Mouse (Mus musculus) liver, adult (tissue): ENCODE measurements around the gene 1700022I11Rik.

ENCODE experiments used
- GATA4 ChIP-seq: IDR thresholded peaks from 2 replicates; pipeline ENCODE4 v1.6.1; 2014; ENCODE audit warnings: mild to moderate bottlenecking, low read length; ENCODE audit not compliant: insufficient replicate concordance

1700022I11Rik gene

DNA sequence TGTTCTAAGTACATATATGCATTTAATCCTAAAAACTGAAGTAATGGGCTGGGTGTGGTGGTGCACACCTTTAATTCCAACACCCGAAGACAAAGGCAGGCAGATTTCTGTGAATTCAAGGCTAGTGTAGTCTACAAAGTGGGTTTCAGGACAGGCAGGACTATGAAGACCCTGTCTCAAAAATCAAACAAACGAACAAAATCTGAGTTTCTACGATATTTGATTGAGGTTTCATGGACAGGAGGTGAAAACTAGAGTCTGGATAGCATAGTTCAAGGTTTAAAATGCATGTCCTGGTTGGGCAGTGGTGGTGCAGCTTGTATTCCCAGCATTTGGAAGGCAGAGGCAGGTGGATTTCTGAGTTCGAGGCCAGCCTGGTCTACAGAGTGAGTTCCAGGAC lies at the start of gene 1700022I11Rik:
Gene 1700022I11Rik, plus strand, starts transcription at position 301 of the 400 bp plus-strand sequence.
- no peak for TF ChIP-seq GATA4

DNA sequence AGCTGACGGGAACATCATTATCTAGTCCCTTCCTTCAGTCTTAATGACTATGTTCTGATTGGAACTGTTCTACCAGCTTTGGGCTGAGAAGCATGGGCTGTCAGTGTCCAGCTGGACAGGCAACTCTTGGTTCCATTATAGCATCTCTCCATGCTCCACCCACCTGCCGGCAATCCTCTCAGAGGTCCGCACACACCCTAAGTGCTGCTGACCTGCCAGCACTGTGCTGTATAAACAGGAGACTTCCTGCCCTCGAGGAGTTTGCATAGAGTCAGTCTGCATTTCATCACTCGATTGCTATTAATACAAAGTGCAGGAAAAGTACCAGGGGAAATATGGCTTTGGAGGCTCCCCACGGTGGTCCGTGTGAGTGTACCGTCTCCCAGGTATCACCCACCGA lies 48.7 kb upstream of the 1700022I11Rik start:
- no peak for TF ChIP-seq GATA4

DNA sequence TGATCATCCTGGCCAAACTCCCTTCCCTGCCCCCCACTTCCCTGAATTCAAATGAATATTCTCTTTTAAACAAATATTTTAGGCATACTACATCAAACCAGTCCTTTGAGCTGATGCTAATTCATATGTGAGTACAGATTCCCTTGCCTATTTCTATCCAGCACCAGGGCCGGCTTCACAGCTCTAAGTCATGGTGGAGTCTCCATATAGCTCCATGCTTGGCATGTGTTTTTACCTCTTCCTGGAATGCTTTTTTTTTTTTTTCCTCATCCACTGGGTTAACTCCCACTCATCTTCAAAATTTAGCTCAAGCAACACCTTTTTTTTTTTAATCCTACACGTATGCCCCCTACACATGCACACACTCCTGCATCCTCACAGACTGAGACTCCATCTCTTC lies 47.9 kb upstream of the 1700022I11Rik start:
- TF ChIP-seq GATA4: no peak

DNA sequence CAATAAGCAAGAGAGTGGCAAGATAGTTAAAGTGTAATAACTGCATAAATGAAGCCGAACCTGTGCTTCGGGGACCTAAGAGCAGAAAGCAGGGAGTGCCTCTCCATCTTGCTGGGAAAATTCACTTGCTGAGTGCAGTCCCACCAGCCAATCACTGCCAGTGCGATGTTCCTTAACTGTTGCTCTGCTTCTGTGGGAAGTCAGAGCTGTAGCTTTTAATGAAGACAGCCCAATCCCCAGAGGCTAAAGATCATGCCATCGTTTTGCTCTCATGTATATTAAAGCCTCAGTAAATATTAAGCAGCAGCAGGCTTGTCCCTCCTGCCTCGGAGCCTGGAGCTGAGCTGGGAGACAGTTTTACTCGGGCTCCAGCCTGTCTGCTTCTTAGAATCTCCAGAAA lies 47.3 kb upstream of the 1700022I11Rik start:
- no peak for TF ChIP-seq GATA4

DNA sequence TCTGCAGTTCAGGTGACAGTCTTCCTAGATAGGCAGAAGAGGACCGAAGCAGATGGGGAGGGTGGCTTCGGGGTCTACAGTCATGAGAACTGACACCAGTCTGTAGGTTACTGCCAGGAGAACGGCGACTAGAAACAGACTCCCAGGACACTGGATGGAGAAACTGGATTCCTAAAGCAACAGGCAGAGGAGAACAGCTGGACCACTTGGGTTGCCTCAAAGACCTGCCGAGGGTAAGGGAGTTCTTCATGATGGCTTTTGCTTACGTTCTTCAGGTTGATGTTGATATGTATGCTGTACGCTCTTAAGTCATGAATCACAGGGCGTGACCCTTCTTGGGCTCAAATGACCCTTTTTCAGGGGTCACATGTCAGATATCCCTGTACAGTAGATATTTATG lies 46.9 kb upstream of the 1700022I11Rik start:
- no peak for TF ChIP-seq GATA4

DNA sequence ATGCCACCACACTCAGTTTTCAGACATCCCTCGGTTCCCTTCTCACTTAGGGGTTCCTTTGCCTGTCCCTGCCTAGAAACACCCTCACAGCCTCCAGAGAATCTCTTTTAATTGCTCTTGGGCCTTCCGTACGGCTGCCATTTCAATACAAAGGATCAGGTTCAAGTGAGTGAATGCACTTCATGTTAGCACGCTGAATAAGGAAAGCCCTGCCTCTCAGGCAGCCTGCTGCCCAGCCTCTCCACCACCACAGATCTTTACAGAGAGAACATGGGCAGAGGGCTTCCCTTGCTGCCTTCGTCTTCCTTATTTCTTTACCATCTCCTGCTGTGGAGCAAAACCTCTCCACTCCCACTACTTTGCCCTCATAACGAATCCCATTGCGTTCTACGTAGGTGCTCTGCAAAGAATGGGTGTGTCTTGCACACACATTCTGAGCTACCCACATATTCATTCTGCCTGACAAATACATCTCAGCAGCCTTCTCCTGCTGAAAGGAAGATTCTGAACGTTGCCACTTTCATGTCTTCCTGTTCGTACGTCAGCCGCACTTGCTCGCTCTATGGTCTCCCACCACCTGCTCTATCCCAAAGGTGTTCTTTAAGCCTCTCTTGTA lies 45.2 kb upstream of the 1700022I11Rik start:
- TF ChIP-seq GATA4: no peak

DNA sequence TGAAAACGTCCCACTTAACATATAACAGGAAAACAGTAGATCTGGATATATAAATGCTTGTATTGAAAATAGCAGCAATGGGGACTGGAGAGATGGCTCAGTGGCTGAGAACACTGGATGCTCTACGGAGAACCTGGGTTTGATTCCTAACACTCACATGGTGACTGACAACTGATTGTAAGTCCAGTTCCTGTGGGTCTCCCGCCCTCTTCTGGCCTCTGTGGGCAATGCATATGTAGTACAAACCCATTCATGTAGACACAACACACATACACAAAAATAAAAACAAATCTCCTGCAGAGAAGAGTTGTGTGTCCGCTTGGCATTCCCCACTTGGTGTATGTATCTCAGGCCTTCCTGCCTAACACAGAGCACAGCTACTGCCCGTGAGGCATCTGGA lies 41.2 kb upstream of the 1700022I11Rik start:
- TF ChIP-seq GATA4: no peak

DNA sequence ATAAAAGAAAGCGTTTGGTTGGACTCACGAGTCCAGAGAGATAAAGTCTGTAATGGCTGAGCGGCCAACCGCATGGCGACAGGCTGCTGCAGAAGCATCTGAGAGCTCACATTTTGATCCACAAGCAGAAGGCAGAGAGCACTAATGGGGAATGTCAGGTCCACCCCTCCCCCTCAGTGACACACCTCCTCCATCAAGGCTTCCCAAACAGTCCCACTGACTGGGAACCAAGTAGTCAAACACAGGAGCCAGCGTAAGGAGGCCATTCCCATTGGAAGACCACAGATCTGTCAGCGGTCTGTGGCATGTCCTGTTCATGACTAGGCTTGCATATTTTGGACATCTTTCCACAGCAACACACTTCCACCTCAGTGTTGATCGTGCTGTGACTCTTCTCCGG lies 40.5 kb upstream of the 1700022I11Rik start:
- TF ChIP-seq GATA4: no peak

DNA sequence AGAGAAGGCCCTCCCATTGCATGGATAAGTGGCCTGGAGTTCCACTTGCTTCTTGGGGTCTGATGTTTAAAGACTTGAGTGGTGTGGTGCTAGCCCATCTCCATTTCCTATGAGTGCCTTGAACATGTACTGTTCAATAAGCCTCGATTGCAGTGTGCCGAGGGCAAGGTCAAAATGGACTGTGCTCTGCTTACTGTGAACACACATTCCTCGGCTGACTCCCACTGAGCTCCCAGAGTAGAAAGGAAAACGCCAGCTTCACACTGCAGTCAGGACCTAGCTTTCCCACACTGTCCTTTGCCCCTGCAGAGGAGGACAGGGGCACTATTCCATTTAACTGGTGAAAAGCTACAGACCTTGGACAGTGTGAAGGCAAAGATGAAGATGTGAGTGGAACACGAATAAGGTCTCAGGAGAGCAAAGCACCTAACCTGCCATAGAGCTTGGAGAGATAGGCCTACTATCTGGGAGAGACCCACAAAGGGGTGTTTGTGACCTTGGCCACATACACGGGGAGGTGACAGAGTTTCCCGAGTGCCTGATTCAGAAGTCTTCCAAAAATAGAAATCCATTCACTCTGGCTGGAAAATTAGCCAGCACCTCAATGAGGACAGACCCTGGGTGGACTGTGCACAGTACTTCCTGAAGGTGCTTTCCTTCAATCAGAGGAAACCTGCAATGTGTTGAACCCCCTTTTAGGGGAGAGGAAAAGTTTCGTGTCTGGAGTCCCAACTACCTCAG lies 37.0 kb upstream of the 1700022I11Rik start:
- TF ChIP-seq GATA4: no peak

DNA sequence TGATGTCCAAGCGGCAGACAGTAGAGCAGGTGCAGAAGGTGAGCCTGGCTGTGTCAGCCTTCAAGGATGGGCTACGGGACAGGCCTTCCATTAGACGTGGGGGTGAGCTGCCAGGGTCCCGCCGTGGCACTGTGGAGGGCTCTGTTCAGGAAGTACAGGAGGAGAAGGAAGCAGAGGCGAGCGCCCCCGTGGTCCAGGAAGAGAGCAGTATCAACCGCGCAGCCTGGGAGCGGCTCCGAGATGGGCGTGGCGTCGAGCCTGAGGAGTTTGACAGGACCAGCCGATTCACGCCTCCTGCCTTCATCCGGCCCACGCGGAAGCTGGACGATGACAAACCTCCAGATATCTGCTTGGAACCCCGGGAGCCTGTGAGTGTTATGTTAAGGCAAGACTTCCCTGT lies 35.8 kb upstream of the 1700022I11Rik start:
- TF ChIP-seq GATA4: no peak; the same call in 1 of the 2 replicates

DNA sequence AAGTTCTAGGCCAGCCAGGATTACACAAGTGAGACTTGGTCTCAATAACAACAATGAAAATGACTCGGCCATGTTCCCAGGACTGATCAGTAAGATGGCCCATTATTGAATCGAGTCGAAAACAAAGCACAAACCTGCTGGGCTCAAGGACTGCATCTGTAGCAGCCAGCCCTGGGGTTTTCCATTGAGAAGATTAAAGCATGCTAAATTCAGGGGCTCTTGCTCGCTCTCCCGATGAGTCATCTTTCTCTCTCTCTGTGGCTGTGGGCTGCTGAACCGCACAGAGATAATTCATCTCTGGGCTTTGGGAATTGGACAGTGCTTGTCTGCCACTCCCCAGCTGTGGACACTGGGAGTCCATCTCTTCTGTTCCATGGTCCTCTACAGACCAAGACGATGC lies 28.0 kb upstream of the 1700022I11Rik start:
- no peak for TF ChIP-seq GATA4

DNA sequence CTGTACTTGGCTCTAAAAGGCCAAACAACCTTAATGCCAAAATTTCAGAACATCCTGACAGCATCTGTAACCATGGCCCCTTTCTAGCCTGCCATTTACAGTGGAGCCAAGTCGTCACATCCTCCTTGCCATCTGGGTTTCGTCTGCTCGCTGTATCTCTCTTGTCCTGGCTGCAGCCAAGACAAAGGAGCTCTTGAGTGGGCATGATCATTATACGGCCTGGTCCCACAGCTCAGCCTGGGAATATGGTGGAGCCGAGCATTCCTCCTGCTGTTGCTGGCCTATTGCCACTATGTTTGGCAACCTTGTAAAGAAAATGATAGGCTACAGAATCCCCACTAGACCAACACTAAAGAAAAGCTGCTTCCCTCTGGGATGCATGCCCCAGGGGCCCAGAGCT lies 26.1 kb upstream of the 1700022I11Rik start:
- TF ChIP-seq GATA4: no peak

DNA sequence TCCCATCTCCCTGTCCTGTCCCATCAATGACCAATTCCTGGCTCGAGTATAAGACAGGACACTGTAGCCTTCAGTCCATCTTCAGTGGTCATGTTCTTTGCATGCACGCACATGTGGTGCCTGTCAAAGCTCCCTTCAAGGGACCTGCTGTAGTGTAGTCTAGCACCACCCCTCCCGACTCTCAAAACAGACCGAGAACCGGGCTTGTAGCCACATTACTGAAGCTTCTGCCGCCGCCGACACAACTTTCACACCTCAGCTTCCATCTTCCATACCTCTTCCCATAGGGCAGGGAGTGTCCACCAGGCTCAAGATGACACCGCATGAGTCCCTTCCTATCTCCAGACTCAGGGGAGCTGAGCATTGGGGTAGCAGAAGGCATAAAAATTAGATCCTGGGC lies 25.2 kb upstream of the 1700022I11Rik start:
- TF ChIP-seq GATA4: no peak

DNA sequence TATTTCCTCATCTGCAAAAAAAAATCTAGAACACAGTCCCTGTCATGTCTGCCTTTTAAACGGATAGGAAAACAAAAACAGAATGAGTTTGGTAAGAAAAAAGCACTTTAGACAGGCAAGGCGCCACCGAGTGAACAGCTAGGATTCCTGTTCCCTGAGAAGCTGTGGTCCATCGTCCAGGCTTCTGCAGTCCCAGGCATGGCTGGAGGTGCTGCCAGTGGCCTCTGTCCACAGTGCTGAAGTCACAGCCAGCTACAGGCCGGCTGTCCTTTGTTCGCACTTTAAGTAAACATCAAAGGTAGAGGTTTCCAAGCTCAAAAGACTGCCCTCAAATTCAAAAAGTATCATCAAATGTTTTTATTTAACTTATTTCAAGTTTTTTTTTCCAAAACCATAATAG lies 24.4 kb upstream of the 1700022I11Rik start:
- TF ChIP-seq GATA4: no peak

DNA sequence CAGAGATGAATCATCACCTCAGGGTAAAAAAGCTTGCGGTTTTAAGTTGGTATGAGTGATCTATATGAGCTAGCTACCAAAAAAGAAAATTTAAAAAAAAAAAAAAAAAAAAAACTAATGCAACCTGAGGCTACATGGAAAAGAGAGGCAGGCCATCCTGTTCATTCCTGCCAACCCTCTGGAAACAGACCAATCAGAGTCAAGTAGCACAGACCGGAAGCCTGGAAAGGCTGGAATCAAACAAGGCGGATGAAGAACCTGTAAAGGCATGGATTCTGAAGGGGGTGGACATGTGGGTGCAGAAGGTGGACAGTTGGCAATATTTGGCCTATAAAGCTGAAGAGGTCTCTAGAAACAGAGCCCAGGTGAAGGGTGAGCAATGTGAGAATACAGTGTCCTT lies 24.0 kb upstream of the 1700022I11Rik start:
- no peak for TF ChIP-seq GATA4

DNA sequence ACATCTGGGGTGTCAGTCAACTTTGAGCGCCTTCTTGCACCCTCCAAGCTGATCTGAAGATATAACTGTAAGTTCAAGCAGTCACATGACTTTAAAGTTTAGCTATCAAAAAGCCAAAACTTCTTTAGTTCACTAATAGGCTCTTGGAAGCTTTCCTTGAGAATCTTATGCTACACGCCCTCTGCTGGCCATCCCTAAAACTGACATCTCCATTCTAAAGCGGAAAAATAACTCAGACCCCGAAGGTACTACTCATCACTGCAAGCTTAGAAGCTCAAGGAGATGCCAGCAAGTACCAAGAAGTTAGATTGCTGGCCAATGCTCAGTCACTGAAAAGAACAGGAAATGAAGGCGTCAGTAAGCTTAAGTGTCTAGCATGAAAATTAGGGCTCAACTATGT lies 23.5 kb upstream of the 1700022I11Rik start:
- TF ChIP-seq GATA4: no peak
